21 mouse cellular contexts compared by ENCODE assay signal in genomic region chr3:133403849-133404248, GRCm38 (mm10).
DNase-seq lines count a peak whose midpoint lies in the region; ATAC-seq and TF ChIP-seq lines count a peak whose summit lies in the region.
"Had no signal": no experiment of that assay in that cellular context is flagged by ENCODE, and none has a peak within 500 bp of the region (broad histone marks: within the 10 kb centered on the region; RNA-seq: fewer than 3 reads in every experiment).

No protein-coding gene starts in this region.

- no peak overlapping the region for H3K4me2 ChIP-seq in kidney, embryonic 15.5 days
- H3K4me2 ChIP-seq in kidney, embryonic 16.5 days (replicated peaks; ENCODE audit: low read depth, low read length): no peak overlapping the region
- H3K4me2 ChIP-seq in kidney, postnatal 0 days (ENCODE audit: low read length): no peak overlapping the region

- no peaks in the 10 kb centered on the region for H3K27me3 ChIP-seq in kidney, embryonic 15.5 days
- no peaks in the 10 kb centered on the region for H3K27me3 ChIP-seq in kidney, embryonic 16.5 days (ENCODE audit: insufficient read depth, low read length)
- no peaks in the 10 kb centered on the region for H3K27me3 ChIP-seq in kidney, postnatal 0 days (ENCODE audit: insufficient read depth, low read length)
- H3K27me3 ChIP-seq: Patski had no signal

- peak; percentile 46; the same call in 1 of the 2 replicates for ATAC-seq in kidney, embryonic 15.5 days (replicated peaks; ENCODE audit: low FRiP score)
- peak; percentile 76; the same call in 1 of the 2 replicates for ATAC-seq in kidney, embryonic 16.5 days (ENCODE audit: low FRiP score, low TSS enrichment)
- ATAC-seq in kidney, postnatal 0 days (replicated peaks; ENCODE audit: low FRiP score, low read depth): peak; percentile 72
- ATAC-seq: activated CD4-positive, CD25-positive, alpha-beta regulatory T cell, adult 4 months; CD4-positive, CD25-positive, alpha-beta regulatory T cell, adult 4 months had no signal

- no peak overlapping the region for H3K27ac ChIP-seq in kidney, embryonic 15.5 days
- no peak overlapping the region for H3K27ac ChIP-seq in kidney, embryonic 16.5 days (ENCODE audit: low read length)
- H3K27ac ChIP-seq in kidney, postnatal 0 days: no peak overlapping the region

- no peak overlapping the region for H3K4me3 ChIP-seq in kidney, embryonic 15.5 days (replicated peaks)
- no peak overlapping the region for H3K4me3 ChIP-seq in kidney, embryonic 16.5 days (ENCODE audit: low read length)
- no peak overlapping the region for H3K4me3 ChIP-seq in kidney, postnatal 0 days (replicated peaks; ENCODE audit: low read depth, low read length)

- no peak for TF ChIP-seq CTCF in kidney, postnatal 0 days (IDR thresholded peaks at IDR 0.05; ENCODE audit: low read depth)

- intact Hi-C loops in heart, postnatal 36 days (cut with DNase I): no loop called here

- no peaks in the 10 kb centered on the region for H3K4me1 ChIP-seq in kidney, embryonic 15.5 days
- no peaks in the 10 kb centered on the region for H3K4me1 ChIP-seq in kidney, embryonic 16.5 days (ENCODE audit: insufficient read depth, low read length)
- H3K4me1 ChIP-seq in kidney, postnatal 0 days (replicated peaks; ENCODE audit: insufficient read depth, low read length): no peaks in the 10 kb centered on the region

- no peak overlapping the region for H3K9ac ChIP-seq in kidney, embryonic 15.5 days
- H3K9ac ChIP-seq in kidney, embryonic 16.5 days (replicated peaks; ENCODE audit: low read length): no peak overlapping the region
- no peak overlapping the region for H3K9ac ChIP-seq in kidney, postnatal 0 days (ENCODE audit: low read depth, low read length)

- H3K9me3 ChIP-seq in kidney, embryonic 15.5 days (replicated peaks): no peaks in the 10 kb centered on the region
- H3K9me3 ChIP-seq in kidney, embryonic 16.5 days (ENCODE audit: low read length): no peaks in the 10 kb centered on the region
- H3K9me3 ChIP-seq in kidney, postnatal 0 days (replicated peaks; ENCODE audit: low read length): no peaks in the 10 kb centered on the region
- H3K9me3 ChIP-seq: G1E had no signal

- WGBS in kidney, embryonic 15.5 days: 85% methylated on average over 4 of the region's 4 CpGs
- 84% methylated on average over 4 of the region's 4 CpGs for WGBS in kidney, embryonic 16.5 days
- 77% methylated on average over 4 of the region's 4 CpGs for WGBS in kidney, postnatal 0 days

- peak; percentile 76 for DNase-seq in heart, adult 11 months
- DNase-seq in heart, postnatal 36 days: no peak
- no peak for DNase-seq in kidney, postnatal 10 days
- no peak for DNase-seq in kidney, postnatal 14 days
- peak; percentile 12 for DNase-seq in kidney, postnatal 0 days (ENCODE audit: low spot score)
- DNase-seq in kidney, adult 8-10 months: no peak
- DNase-seq: adrenal gland, adult 2 months; adrenal gland, adult 8-10 months; adrenal gland, postnatal 10 days; adrenal gland, postnatal 14 days; adrenal gland, postnatal 25 days; adrenal gland, postnatal 36 days; B cell, adult 2 months; cerebellum, adult 11 months; cerebellum, adult 11-12 months had no signal

- no peaks in the 10 kb centered on the region for H3K36me3 ChIP-seq in kidney, embryonic 15.5 days
- H3K36me3 ChIP-seq in kidney, embryonic 16.5 days (ENCODE audit: insufficient read depth, low read length): no peaks in the 10 kb centered on the region
- H3K36me3 ChIP-seq in kidney, postnatal 0 days (ENCODE audit: insufficient read depth, low read length): no peaks in the 10 kb centered on the region
- H3K36me3 ChIP-seq: G1E had no signal

Comparison
In these comparisons a context has a peak if more than half of its experiments do, and no peak if none do; other contexts are left out.
1. DNase-seq: peak in heart, adult 11 months (single experiment) and kidney, postnatal 0 days (single experiment); none in heart, postnatal 36 days (0 of 2), kidney, postnatal 10 days (single experiment), kidney, postnatal 14 days (single experiment) and kidney, adult 8-10 months (0 of 2).
2. Peak in every context shown above with its lines, with median percentiles within 50 percentile points of each other: ATAC-seq.